Mouse (Mus musculus): ENCODE measurements at regions not wholly inside any gene's neighbourhood (a gene's known extent, or its start where the extent isn't known, plus 50 kb on each side); places are given as distances from the start of the nearest gene placed in this dataset.

DNA sequence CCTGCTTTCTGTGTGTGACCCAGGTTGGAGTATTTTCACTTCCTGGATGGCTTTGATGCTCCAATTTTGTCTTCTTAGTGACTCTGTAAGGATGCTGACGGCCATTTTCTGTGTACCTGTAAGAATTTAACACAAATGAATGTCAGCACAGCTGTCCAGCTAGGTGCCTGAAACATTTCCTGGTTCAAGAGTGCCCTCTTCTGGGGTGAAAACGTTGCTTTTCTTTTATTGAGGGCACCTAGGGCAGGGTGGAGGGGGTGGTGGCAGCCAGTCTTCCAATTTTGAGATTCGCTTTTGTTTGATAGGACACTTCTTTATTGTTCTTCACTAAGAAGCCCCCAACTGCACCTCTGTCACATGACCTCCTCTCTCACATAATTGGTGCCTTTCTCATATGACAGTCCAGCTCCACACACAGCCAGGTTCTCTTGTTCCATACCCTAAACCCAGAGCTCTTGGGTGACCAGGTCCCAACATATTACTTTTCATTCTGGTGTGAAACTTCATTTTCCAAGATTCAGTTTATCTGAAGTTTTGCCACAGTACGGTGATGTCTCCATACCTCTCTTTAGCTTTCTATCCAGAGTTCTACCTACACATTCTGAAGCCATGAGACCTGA lies 505.6 kb downstream of the Tns1 start:
- intact Hi-C loops (cut with DNase I), result loop anchor here (2.0 to 5.0 kb wide), 2 partner anchors 204 to 752 kb away; no protein-coding TSS in a partner anchor
- no peak overlapping the region for H3K27ac ChIP-seq
- H3K4me3 ChIP-seq, result no peak overlapping the region
- peak; percentile 67 for TF ChIP-seq CTCF (IDR thresholded peaks at IDR 0.05)
- peak; percentile 26 for DNase-seq

- Histone ChIP-seq H3K4me3 (no peak overlapping the region), H3K27ac (0 out of 2 replicates have a peak overlapping the region, but pooled peaks have one; percentile 12)
- intact Hi-C loops (cut with DNase I), result no loop called here
- no peak for DNase-seq
- TF ChIP-seq CTCF (IDR thresholded peaks at IDR 0.05), result no peak
Measured at GRCm38 (mm10) chr1:73593653-73594385, 530.4 kb downstream of the Tns1 start.

- Histone ChIP-seq H3K4me3 (no peak overlapping the region), H3K27ac (no peak overlapping the region)
- TF ChIP-seq CTCF (IDR thresholded peaks at IDR 0.05), result no peak
- DNase-seq, result no peak
- intact Hi-C loops (cut with DNase I), result no loop called here
Measured at GRCm38 (mm10) chr1:73591342-73592099, 532.7 kb downstream of the Tns1 start.

GRCm38 (mm10) chr1:73579680-73580079 lies 544.6 kb downstream of the Tns1 start:
- H3K4me3 ChIP-seq, result no peak overlapping the region
- intact Hi-C loops (cut with DNase I), result no loop called here
- no peak overlapping the region for H3K27ac ChIP-seq
- no peak for DNase-seq
- no peak for TF ChIP-seq CTCF (IDR thresholded peaks at IDR 0.05)

GRCm38 (mm10) chr1:73577019-73577418 lies 547.2 kb downstream of the Tns1 start:
- Histone ChIP-seq H3K27ac (no peak overlapping the region), H3K4me3 (no peak overlapping the region)
- no peak for DNase-seq
- no peak for TF ChIP-seq CTCF (IDR thresholded peaks at IDR 0.05)
- intact Hi-C loops (cut with DNase I), result no loop called here

GRCm38 (mm10) chr1:73575694-73576093 lies 548.6 kb downstream of the Tns1 start:
- TF ChIP-seq CTCF (IDR thresholded peaks at IDR 0.05), result no peak
- DNase-seq, result no peak
- intact Hi-C loops (cut with DNase I), result no loop called here
- H3K27ac ChIP-seq, result no peak overlapping the region
- H3K4me3 ChIP-seq, result no peak overlapping the region

- no peak overlapping the region for H3K27ac ChIP-seq
- DNase-seq, result no peak
- H3K4me3 ChIP-seq, result no peak overlapping the region
- TF ChIP-seq CTCF (IDR thresholded peaks at IDR 0.05), result no peak
- intact Hi-C loops (cut with DNase I), result no loop called here
Measured at GRCm38 (mm10) chr1:73570944-73571343, 553.3 kb downstream of the Tns1 start.

GRCm38 (mm10) chr1:73566770-73567169 lies 551.1 kb upstream of the Tnp1 start:
- peak overlapping the region; percentile 54; the same call in 1 of the 2 replicates for H3K27ac ChIP-seq
- peak; percentile 31 for DNase-seq
- H3K4me3 ChIP-seq, result no peak overlapping the region
- TF ChIP-seq CTCF (IDR thresholded peaks at IDR 0.05), result no peak
- intact Hi-C loops (cut with DNase I), result no loop called here

DNA sequence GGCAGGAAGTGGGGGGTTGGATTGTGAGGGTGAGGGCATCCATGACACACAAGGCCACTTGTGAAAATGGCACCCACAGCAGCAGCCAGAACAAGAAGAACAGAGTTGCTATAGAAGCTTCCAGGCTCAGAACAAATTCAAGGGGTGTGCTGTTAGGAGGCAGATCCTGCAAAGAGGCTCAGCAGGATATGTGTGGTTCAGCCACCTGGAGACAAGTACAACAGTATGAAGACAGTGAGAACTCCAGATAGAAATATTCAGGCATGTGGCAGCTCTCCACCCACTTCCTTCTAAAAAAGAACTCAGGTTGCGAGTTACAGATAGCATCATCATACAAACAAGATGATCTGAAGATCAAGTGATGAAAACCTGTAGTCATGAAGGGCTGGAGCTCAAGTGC lies 544.9 kb upstream of the Tnp1 start:
- no peak for TF ChIP-seq CTCF (IDR thresholded peaks at IDR 0.05)
- intact Hi-C loops (cut with DNase I), result no loop called here
- Histone ChIP-seq H3K27ac (no peak overlapping the region), H3K4me3 (no peak overlapping the region)
- DNase-seq, result no peak

DNA sequence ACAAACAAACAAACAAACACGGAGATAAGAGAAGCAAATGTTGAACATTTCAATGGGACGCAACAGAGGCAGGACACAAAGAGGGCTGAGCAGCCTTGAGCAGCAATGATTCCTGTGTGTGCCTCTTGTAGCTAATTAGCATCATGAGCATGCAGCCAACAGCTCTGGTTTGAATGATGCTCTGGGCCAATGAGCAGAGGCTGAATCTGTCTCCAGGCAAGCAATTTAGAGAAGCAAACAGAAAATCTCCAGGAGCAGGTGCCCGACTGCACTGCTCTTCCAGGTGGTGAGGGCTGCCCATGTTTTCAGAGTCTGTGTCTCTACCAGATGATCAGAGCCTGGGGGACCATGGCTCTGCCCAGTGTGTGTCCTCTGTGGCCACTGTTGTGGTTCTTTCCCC lies 532.2 kb upstream of the Tnp1 start:
- no peak for DNase-seq
- H3K4me3 ChIP-seq, result no peak overlapping the region
- no peak for TF ChIP-seq CTCF (IDR thresholded peaks at IDR 0.05)
- intact Hi-C loops (cut with DNase I), result no loop called here
- no peak overlapping the region for H3K27ac ChIP-seq

DNA sequence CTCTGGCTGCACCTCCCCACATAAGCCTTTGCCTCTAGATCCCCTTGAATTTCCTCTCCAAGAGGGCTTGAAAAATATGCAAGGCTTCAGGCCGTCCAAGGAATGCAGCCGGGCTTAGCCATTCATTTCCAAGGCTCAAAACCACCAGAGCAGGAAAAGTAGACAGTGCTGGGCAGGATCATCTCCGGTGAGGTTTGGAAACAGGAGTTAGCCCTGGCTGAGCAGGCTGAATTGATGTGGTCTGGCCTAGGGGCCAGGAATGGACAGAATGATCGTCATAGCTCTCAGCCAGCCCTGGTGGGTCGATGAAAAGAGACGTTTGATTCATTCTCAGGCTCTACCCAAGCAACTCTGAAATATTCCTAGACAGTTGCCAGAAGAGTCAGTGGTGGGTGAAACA lies 529.7 kb upstream of the Tnp1 start:
- no peak for TF ChIP-seq CTCF (IDR thresholded peaks at IDR 0.05)
- peak; percentile 29 for DNase-seq
- intact Hi-C loops (cut with DNase I), result no loop called here
- no peak overlapping the region for H3K4me3 ChIP-seq
- H3K27ac ChIP-seq, result no peak overlapping the region

DNA sequence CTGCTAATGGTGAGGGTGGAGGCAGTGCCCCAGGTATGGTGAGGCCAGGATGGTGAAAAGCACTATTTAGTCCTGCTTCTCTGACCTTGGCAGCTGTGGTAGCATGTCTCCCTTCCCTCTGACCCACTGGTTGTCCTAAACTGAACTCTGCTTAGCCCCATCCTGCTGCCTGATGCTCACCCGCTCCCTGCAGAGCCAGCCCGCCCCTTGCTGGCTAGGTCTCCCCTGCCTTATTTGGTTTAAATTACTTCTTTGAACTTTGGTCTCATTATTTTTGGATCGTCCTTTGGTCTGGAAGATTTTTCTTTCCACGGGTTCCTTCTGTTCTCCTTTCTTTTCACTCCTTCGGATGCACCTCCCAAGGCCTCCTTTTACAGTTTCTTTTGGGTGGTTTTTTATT lies 525.7 kb upstream of the Tnp1 start:
- DNase-seq, result peak; percentile 32
- intact Hi-C loops (cut with DNase I), result no loop called here
- Histone ChIP-seq H3K4me3 (no peak overlapping the region), H3K27ac (peak overlapping the region; percentile 46)
- TF ChIP-seq CTCF (IDR thresholded peaks at IDR 0.05), result no peak

DNA sequence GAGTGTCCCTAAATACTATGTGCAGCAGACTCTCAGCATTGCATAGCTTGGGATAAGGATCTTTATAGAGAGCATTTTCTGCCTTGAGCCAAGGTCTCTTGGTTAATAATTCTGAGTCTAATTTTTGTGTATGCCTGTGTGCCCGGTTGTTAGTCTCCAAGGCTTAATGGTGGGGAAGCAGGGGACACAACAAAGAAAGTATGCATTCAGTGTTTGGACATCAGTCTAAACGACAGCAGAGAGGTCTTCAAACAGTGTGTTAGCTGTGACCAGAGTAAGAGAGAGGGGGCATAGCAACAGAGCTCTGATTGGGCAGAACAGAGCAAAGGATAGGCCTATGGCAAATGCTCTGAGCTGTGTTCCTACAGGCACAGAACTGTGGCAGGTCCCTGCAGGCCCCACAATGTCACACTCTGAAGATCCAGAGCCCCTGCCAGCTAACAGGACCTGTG lies 522.7 kb upstream of the Tnp1 start:
- H3K27ac ChIP-seq, result no peak overlapping the region
- TF ChIP-seq CTCF (IDR thresholded peaks at IDR 0.05), result no peak
- intact Hi-C loops (cut with DNase I), result no loop called here
- no peak overlapping the region for H3K4me3 ChIP-seq
- no peak for DNase-seq

Measured in gastrocnemius, adult 2 months (tissue).